Mouse (Mus musculus) embryonic fibroblast, embryonic 13.5 days (primary cell): ENCODE data around the gene Fbxl19. TPM values are rescaled to one million over a fixed set of nuclear protein-coding genes. Genes with fewer than 3 reads are reported as not detected.

Experiments
- H3K27ac ChIP-seq: 2 replicates; pipeline ENCODE4 v1.5.1; 2012; ENCODE audit warnings: low read length, control low read depth, inconsistent platforms; ENCODE audit not compliant: insufficient read depth
- H3K4me1 ChIP-seq: 2 replicates; pipeline ENCODE4 v1.6.1; 2011; ENCODE audit warnings: low read length; ENCODE audit not compliant: control insufficient read depth, insufficient read depth
- H3K4me3 ChIP-seq: 2 replicates; pipeline ENCODE4 v1.5.1; 2011; ENCODE audit warnings: mild to moderate bottlenecking, control low read depth, low read length; ENCODE audit not compliant: insufficient read depth
- CTCF ChIP-seq: IDR thresholded peaks from 2 replicates; pipeline ENCODE4 v1.5.1; 2011; ENCODE audit warnings: mild to moderate bottlenecking, control low read depth, low read length, moderate library complexity, borderline replicate concordance; ENCODE audit not compliant: insufficient read depth
- POLR2A ChIP-seq: IDR thresholded peaks from 2 replicates; pipeline ENCODE4 v1.6.1; 2011; ENCODE audit warnings: low read depth, mild to moderate bottlenecking, control low read depth, low read length, moderate library complexity
- polyA plus RNA-seq: library from polyadenylated mRNA; stranded (reverse); fragments of >200 nt; gene quantifications from 2 replicates; pipeline ENCODE4 v1.2.4, GENCODE M21; 2011; ENCODE audit warnings: low read depth; ENCODE audit not compliant: missing spikeins, insufficient read length

Fbxl19 gene
- polyA plus RNA-seq, 1 experiment: 17.8 TPM

DNA sequence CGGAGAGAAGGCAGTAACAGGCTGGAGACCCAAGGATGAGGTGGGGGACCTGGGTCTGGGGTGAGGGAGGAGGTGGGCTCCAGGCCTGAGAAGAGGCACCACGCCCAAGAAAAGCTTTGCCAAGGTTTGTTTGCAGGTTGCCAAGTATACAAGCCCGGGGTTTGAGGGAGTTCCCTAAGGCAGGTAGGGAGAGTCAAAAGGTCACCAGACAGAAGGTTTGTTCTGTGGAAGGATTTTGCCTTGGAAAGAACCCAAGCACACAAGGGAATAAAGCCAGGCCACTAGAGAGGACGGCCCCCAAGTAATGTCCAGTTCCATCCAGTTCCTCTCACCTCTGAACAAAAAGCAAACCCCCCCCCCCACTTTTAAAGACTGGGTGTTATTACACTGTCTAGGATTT is 66.9 kb downstream of the Fbxl19 start:
- Histone ChIP-seq H3K27ac (no peak overlapping the region), H3K4me1 (no peaks in the 10 kb centered on the region), H3K4me3 (no peak overlapping the region)
- no peak for TF ChIP-seq POLR2A
- TF ChIP-seq CTCF: no peak

DNA sequence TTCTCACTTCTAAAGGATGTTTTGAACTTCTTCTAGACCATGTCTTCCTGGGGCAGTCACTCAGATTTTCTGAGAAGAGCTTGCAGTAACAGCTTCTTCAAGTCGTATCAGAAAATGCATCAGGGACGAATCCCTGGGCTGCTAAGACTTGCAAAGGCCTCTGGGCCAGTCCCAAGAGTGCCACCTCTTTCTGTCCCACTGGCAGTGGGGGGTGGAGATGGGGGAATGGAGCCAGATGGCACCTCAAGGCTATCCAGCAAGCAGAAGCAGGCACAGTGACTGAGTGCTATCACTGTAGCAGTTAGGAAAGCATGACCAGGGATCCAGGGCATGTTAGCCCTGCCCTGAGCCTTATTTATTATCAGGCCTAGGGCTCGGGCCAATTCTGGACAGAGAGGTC is 67.9 kb downstream of the Fbxl19 start:
- Histone ChIP-seq H3K4me1 (no peaks in the 10 kb centered on the region), H3K27ac (no peak overlapping the region), H3K4me3 (no peak overlapping the region)
- no peak for TF ChIP-seq POLR2A
- no peak for TF ChIP-seq CTCF

GRCm38 (mm10) chr7:127813821-127814220 is 69.5 kb downstream of the Fbxl19 start:
- Histone ChIP-seq H3K4me3 (no peak overlapping the region), H3K4me1 (no peaks in the 10 kb centered on the region), H3K27ac (no peak overlapping the region)
- TF ChIP-seq POLR2A (no peak), CTCF (no peak)

- Histone ChIP-seq H3K27ac (no peak overlapping the region), H3K4me1 (no peaks in the 10 kb centered on the region), H3K4me3 (no peak overlapping the region)
- TF ChIP-seq POLR2A (no peak), CTCF (no peak)
These were observed 70.0 kb downstream of the Fbxl19 start for GRCm38 (mm10) chr7:127814241-127814921.

DNA sequence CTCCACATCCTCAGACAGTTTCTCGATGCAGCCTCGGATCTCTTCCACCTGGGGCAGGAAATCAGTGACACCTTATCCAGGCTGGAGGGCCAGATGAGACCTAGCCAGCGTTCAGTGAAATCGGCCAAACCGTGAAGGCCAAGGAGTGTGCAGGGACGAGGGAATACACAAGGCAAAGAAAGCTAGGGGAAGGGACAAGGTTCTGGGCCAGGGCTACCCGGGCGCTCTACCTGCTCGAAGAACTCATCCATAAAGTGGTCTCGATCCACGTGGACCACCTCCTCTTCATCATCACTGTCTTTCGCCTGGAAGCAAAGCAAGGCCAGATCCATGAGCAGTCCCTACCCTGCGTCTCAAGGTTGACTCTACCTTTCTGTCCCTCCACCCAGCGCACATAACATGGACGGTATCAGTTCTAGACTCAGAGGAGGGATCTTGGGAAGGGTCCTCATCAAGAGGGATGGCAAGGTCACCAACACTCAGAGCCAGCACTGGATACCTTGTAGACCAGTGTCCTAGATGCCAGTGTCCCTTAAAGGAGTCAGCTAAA is 70.8 kb downstream of the Fbxl19 start:
- no peak overlapping the region for H3K4me3 ChIP-seq
- TF ChIP-seq CTCF (no peak), POLR2A (no peak)
- no peaks in the 10 kb centered on the region for H3K4me1 ChIP-seq

DNA sequence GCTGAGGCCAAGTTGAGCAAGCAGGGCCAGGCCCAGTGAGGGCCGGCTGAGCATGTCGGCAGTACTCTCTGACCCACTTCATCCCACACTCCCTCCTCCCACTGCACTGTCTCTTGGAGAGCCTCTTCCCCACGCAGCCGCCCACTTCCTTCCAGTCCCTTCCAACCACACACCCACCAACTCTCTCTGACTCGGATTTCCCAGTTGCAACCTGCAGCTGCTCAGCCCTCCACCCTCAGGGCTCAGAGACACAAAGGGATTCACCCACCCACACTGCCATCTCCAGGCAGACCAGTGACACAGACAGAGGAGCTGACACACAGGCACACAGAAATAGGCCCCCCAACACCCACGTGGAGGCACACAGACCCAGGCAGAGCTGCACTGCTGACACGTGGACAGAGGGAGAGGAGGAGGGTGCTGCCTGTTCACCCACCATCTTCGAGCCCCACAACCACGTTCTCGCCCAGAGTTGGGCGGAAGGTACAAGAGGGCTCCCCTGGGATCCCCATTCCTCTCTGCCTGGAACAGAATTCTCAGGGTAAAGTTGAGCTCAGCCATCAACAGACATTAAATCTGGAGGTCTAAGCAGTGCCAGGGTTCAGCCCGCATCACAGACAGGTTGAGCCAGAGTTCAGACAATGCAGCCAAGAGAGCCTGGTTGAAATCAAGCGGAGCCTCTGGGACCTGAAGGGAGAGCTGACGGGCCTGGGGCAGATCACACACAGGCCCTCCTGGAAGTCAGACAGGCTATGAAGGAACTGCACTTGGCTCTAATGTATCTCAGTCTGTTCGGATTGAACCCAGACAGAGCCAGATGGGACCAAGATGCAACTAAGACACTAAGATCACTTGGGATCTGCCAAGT is 71.8 kb downstream of the Fbxl19 start:
- TF ChIP-seq CTCF (no peak), POLR2A (no peak)
- Histone ChIP-seq H3K4me1 (no peaks in the 10 kb centered on the region), H3K27ac (no peak overlapping the region), H3K4me3 (no peak overlapping the region)

More for the DNA sequence above, 70.8 kb downstream of the Fbxl19 start:
- no peak overlapping the region for H3K27ac ChIP-seq

GRCm38 (mm10) chr7:127817053-127817452 is 72.7 kb downstream of the Fbxl19 start:
- H3K4me3 ChIP-seq: no peak overlapping the region
- TF ChIP-seq CTCF: no peak
- H3K4me1 ChIP-seq: no peaks in the 10 kb centered on the region
- no peak overlapping the region for H3K27ac ChIP-seq

DNA sequence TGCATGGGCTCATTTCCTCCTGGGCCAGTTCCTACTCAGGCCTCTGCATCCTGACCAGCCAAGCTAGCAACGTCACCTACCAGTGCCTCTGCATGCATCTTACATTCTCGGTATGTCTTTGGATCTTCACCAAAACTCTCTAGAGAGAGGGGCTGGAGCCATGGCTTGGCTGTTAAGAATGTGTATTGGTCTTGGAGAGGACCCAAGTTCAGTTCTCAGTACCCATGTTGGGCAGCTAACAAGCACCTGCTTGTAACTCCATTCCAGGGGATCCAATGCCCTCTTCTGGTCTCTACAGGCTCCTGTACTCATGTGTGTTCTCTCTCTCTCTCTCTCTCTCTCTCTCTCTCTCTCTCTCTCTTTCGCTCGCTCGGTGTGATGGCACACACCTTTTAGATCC is 73.4 kb downstream of the Fbxl19 start:
- no peak overlapping the region for H3K27ac ChIP-seq
- H3K4me3 ChIP-seq: no peak overlapping the region
- no peaks in the 10 kb centered on the region for H3K4me1 ChIP-seq
- no peak for TF ChIP-seq POLR2A
- TF ChIP-seq CTCF: no peak

Other genes starting within 250 kb of the Fbxl19 start
- 63.8 and 64.6 TPM in 2 replicates for gene Srcap, start 232.6 kb upstream of the Fbxl19 start, polyA plus RNA-seq
- 10.3 and 12.0 TPM in 2 replicates for gene Gm42715, start 225.0 kb upstream of the Fbxl19 start, polyA plus RNA-seq
- not detected in 2 replicates for gene Tmem265, start 183.2 kb upstream of the Fbxl19 start, polyA plus RNA-seq
- gene Phkg2, start 171.2 kb upstream of the Fbxl19 start, polyA plus RNA-seq: 29.6 and 31.2 TPM in 2 replicates
- 1.5 and 3.6 TPM in 2 replicates for gene Ccdc189, start 155.9 kb upstream of the Fbxl19 start, polyA plus RNA-seq
- gene Rnf40, start 155.8 kb upstream of the Fbxl19 start, polyA plus RNA-seq: 34.2 and 34.6 TPM in 2 replicates
- gene Zfp629, start 128.7 kb upstream of the Fbxl19 start, polyA plus RNA-seq: 9.3 and 14.9 TPM in 2 replicates
- 53.2 and 57.0 TPM in 2 replicates for gene Bcl7c, start 35.6 kb upstream of the Fbxl19 start, polyA plus RNA-seq
- 14.9 and 27.8 TPM in 2 replicates for gene Ctf1, start 31.8 kb upstream of the Fbxl19 start, polyA plus RNA-seq
- not detected in 2 replicates for gene Ctf2, start 12.4 kb upstream of the Fbxl19 start, polyA plus RNA-seq
- 19.8 and 23.3 TPM in 2 replicates for gene Orai3, start 25.3 kb downstream of the Fbxl19 start, polyA plus RNA-seq
- 29.3 and 33.8 TPM in 2 replicates for gene Setd1a, start 32.1 kb downstream of the Fbxl19 start, polyA plus RNA-seq
- not detected in 2 replicates for gene Gm49388, start 41.1 kb downstream of the Fbxl19 start, polyA plus RNA-seq
- 8.0 and 9.4 TPM in 2 replicates for gene Hsd3b7, start 56.1 kb downstream of the Fbxl19 start, polyA plus RNA-seq
- gene Stx4a, start 79.8 kb downstream of the Fbxl19 start, polyA plus RNA-seq: 70.3 and 90.0 TPM in 2 replicates
- gene Stx1b, start 80.0 kb downstream of the Fbxl19 start, polyA plus RNA-seq: 1.8 and 4.4 TPM in 2 replicates
- 18.4 and 20.1 TPM in 2 replicates for gene Zfp646, start 131.7 kb downstream of the Fbxl19 start, polyA plus RNA-seq
- gene Zfp668, start 132.3 kb downstream of the Fbxl19 start, polyA plus RNA-seq: 8.9 and 15.6 TPM in 2 replicates
- 0.65 and 0.77 TPM in 2 replicates for gene Prss53, start 146.4 kb downstream of the Fbxl19 start, polyA plus RNA-seq
- gene Gm21974, start 150.9 kb downstream of the Fbxl19 start, polyA plus RNA-seq: not detected in 2 replicates
- gene Vkorc1, start 151.1 kb downstream of the Fbxl19 start, polyA plus RNA-seq: 107 and 146 TPM in 2 replicates
- gene Bckdk, start 159.5 kb downstream of the Fbxl19 start, polyA plus RNA-seq: 57.3 and 63.5 TPM in 2 replicates
- 19.8 and 24.5 TPM in 2 replicates for gene Kat8, start 168.0 kb downstream of the Fbxl19 start, polyA plus RNA-seq
- gene Prss8, start 185.6 kb downstream of the Fbxl19 start, polyA plus RNA-seq: not detected in 2 replicates
- 6.8 and 7.1 TPM in 2 replicates for gene Prss36, start 202.2 kb downstream of the Fbxl19 start, polyA plus RNA-seq
- gene Fus, start 222.9 kb downstream of the Fbxl19 start, polyA plus RNA-seq: 861 and 978 TPM in 2 replicates
- gene Pycard, start 249.3 kb downstream of the Fbxl19 start, polyA plus RNA-seq: 1.0 and 1.5 TPM in 2 replicates